15 mouse cellular contexts compared by ENCODE assay signal in the genomic region with DNA sequence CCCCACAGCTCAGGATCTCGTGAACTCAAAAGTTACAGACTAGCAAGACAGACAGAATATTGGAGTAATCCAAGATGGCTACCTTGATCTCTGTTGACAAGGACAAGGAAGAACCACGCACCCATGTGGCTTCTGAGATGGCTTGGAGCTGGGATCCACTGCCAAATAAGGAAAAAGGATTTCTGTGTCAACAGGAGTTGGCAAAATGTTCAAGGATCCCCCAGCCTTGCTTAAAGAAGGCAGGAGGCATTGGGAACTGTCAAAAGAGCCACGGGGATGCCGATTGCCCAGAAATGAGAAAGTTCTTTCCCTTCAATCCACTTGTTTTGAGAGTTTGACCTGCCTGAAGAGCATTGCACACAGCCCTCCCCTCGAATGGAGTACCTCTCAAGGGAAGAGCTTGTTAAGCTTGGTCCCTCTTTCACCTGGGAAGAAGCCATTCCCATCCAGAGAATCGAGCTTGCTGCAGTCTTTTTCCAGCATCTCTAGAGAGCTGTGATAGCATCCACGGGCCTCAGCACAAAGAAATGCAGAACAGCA. TPM values are rescaled to one million over a fixed set of nuclear protein-coding genes. Genes with fewer than 3 reads are reported as not detected.
"Had no signal": no experiment of that assay in that cellular context is flagged by ENCODE, and none has a peak within 500 bp of the region (broad histone marks: within the 10 kb centered on the region; RNA-seq: fewer than 3 reads in every experiment).

No protein-coding gene starts in this region.

- H3K4me2 ChIP-seq: liver, embryonic 11.5 days; liver, embryonic 15.5 days; lung, embryonic 15.5 days had no signal

- H3K4me1 ChIP-seq: liver, embryonic 15.5 days had no signal

- H3K27ac ChIP-seq: left cerebral cortex, adult 2 months; limb, embryonic 10.5 days; liver, embryonic 15.5 days; lung, embryonic 15.5 days; midbrain, embryonic 10.5 days; stomach, postnatal 0 days had no signal

- ATAC-seq: intestine, postnatal 0 days had no signal

- DNase-seq: kidney, adult 9 months; kidney, postnatal 10 days; midbrain, embryonic 14.5 days; thymus, postnatal 4 days had no signal

- H3K9me3 ChIP-seq: limb, embryonic 10.5 days; liver, embryonic 15.5 days; lung, embryonic 15.5 days; midbrain, embryonic 10.5 days had no signal

- H3K9ac ChIP-seq: liver, embryonic 15.5 days; lung, embryonic 15.5 days had no signal

- H3K4me3 ChIP-seq: left cerebral cortex, adult 2 months; limb, embryonic 10.5 days; liver, embryonic 15.5 days; lung, embryonic 15.5 days; midbrain, embryonic 10.5 days; myocyte had no signal

- H3K36me3 ChIP-seq: limb, embryonic 10.5 days; liver, embryonic 15.5 days; lung, embryonic 15.5 days; midbrain, embryonic 10.5 days had no signal

RNA-seq across cellular contexts. Expression of gene Lrp2, which starts 6.2 kb away (rescaled TPM):
- total RNA-seq: megakaryocyte, adult 5-6 weeks; neutrophil, adult 5-6 weeks had no signal

RNA-seq across cellular contexts. Expression of gene Bbs5, which starts 54.9 kb away (rescaled TPM):
- total RNA-seq: neutrophil, adult 5-6 weeks had no signal
